Mouse (Mus musculus) kidney, adult 2 months (tissue): ENCODE measurements around the gene Siae.

Experiments
- CTCF ChIP-seq: fragments of 200-500 bp; conservative IDR thresholded peaks from 2 replicates; pipeline ENCODE4 v1.5.1; 2011; ENCODE audit warnings: low read depth, mild to moderate bottlenecking, control low read depth, low read length, moderate library complexity, mixed read lengths; ENCODE audit not compliant: insufficient read depth, insufficient read length
- POLR2A ChIP-seq: fragments of 200-500 bp; IDR thresholded peaks from one replicate; pipeline ENCODE4 v1.6.1; 2011; ENCODE audit warnings: low read depth, low read length, control low read depth

GRCm38 (mm10) chr9:37518991-37519390, 36.5 kb upstream of the Siae start:
- TF ChIP-seq CTCF (no peak), POLR2A (no peak)
